Mouse (Mus musculus) natural killer cell, adult 2 months (primary cell): Measurements from ENCODE around the gene Asl.

Experiments used
- DNase-seq, 2 experiments: peaks; one replicate each; pipeline ENCODE4 v3.0.0; 2022; ENCODE audit warnings: low spot score in 2 of 2

Gene Asl

GRCm38 (mm10) chr5:130003229-130003628 lies 25.8 kb downstream of the Asl start:
- DNase-seq, result no peak

GRCm38 (mm10) chr5:130002301-130003146 lies 26.5 kb downstream of the Asl start, which contains the start of gene Gusb:
TSS of gene Gusb (minus strand) at chr5:130003049.
- peak; percentile 63 for DNase-seq

GRCm38 (mm10) chr5:130001356-130001987 lies 27.6 kb downstream of the Asl start:
- DNase-seq, result peak in 1 of 2 experiments; percentile 21

- DNase-seq, result no peak
These were observed 28.3 kb downstream of the Asl start for GRCm38 (mm10) chr5:130000735-130001134.

- DNase-seq, result peak; percentile 39 to 61
These were observed 29.9 kb downstream of the Asl start for GRCm38 (mm10) chr5:129999097-129999496.

- no peak for DNase-seq
These were observed 31.3 kb downstream of the Asl start for GRCm38 (mm10) chr5:129997700-129998099.

GRCm38 (mm10) chr5:129994989-129995388 lies 34.1 kb downstream of the Asl start:
- DNase-seq, result no peak

- DNase-seq, result no peak
These were observed 35.7 kb downstream of the Asl start for GRCm38 (mm10) chr5:129993374-129993773.

GRCm38 (mm10) chr5:129991898-129992297 lies 37.1 kb downstream of the Asl start:
- no peak for DNase-seq

- no peak for DNase-seq
These were observed 39.7 kb downstream of the Asl start for GRCm38 (mm10) chr5:129989376-129989775.

GRCm38 (mm10) chr5:129980216-129980615 lies 48.8 kb downstream of the Asl start:
- no peak for DNase-seq

GRCm38 (mm10) chr5:129978608-129979007 lies 50.4 kb downstream of the Asl start:
- DNase-seq, result no peak

- no peak for DNase-seq
These were observed 51.3 kb downstream of the Asl start for GRCm38 (mm10) chr5:129977768-129978167.

- DNase-seq, result no peak
These were observed 54.2 kb downstream of the Asl start for GRCm38 (mm10) chr5:129974866-129975311.

- DNase-seq, result no peak
These were observed 54.7 kb downstream of the Asl start for GRCm38 (mm10) chr5:129974354-129974753.

- DNase-seq, result no peak
These were observed 57.6 kb downstream of the Asl start for GRCm38 (mm10) chr5:129971491-129971890.

- no peak for DNase-seq
These were observed 60.6 kb downstream of the Asl start for GRCm38 (mm10) chr5:129968417-129968816.

- no peak for DNase-seq
These were observed 62.6 kb downstream of the Asl start for GRCm38 (mm10) chr5:129966448-129966847.

GRCm38 (mm10) chr5:129963224-129963623 lies 65.8 kb downstream of the Asl start:
- no peak for DNase-seq
